Mouse (Mus musculus) left cerebral cortex, postnatal 14 days (tissue): Measurements from ENCODE around the gene Ruvbl2. TPM values are rescaled to one million over a fixed set of nuclear protein-coding genes. Genes with fewer than 3 reads are reported as not detected.

Experiments used
- DNase-seq, 2 experiments: peaks; one replicate each; pipeline ENCODE4 v3.0.0; 2021 to 2022; ENCODE audit warnings: low spot score in 2 of 2, mixed read lengths in 1 of 2
- intact Hi-C: fragments of 180-260 bp; cut with DNase I; formaldehyde crosslinking; loops from one replicate; pipeline ENCODE4 v1.15.1; 2025
- total RNA-seq, 2 experiments: library from RNA; stranded (reverse); gene quantifications; 2 replicates each; pipeline ENCODE4 v1.2.3; 2021

Gene Ruvbl2
- total RNA-seq, 2 experiments from 2014 or later, result 32.1 to 35.6 TPM

DNA sequence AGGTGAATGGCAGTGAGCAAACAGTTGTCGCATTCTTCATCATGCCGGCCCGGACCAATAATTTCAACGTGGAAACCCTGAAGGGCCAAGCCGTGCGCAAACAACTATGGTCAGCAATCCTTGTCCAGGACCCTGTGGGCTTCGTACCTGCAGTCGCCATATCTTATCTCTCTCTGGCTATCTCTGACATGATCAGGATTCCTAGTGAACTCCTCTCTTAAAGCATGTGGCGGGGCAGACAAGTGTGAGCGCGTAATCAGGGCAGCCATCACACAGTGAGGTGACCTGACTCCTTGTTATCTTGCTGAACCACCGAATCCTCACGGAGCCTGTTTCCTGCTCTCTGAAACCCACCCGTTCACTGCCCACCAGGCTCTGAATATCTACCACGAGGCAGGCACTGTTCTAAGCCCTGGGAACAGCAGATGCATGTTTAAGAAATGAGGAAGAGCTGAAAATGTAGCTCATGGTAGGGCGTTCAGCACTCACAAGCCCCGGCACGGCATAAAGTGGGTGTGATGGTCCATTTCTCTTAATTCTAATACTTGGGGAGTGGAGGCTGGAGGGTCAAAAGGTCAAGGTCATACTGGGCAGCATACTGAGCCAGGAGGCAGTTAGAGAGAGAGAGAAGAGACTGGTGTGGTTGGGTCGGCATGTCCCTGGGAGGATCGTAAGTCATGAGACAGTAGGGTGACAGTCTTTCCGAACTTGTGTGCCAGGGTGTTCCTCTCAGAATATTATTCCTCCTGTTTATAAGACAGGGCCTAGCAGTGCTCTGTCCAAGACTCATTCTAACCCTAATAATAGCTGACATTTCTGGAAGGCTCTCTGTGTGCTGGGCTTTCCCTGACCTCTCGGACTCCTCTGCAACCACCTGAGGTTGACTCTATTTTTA is 5.9 kb upstream of the Ruvbl2 start:
- intact Hi-C loops, result no loop called here
- DNase-seq, result no peak

DNA sequence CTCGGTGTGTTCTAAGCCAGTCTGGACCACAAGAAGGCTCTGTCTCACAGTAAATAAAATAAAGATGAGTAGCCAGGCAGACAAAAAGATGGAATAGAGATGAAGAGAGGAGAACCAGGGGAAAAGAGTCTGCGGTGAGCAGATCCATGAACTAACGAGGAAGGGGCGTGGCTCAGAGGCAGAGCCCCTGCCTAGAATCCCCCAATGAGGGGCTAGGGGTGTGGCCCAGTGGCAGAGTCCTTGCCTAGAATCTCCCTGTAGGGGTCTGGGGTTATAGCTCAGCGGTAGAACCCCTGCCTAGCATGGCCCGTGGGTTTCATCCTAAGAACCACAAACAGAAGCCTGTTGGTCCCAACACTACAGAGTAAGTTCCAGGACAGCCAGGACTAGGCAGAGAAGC is 850 bp downstream of the Ruvbl2 start:
- DNase-seq, result no peak
- intact Hi-C loops, result no loop called here

DNA sequence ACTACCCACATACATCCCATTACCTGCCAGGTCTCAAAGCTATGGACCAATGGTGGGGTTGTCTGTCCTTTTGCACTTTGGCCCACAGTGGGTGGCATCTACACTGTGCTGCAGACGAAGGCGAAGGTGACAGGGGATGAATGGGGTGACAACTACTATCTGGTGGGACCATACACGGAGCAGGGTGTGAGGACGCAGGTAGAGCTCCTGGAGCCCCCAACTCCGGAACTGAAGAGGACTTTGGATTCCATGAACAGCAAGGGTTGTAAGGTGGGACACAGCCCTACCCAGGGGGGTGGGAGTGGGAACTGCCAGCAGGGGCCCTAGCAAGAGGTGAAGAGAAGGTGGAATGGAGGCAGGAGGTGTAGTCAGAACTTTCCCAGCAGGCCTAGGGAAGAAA is 1.5 kb downstream of the Ruvbl2 start:
- intact Hi-C loops, result no loop called here
- no peak for DNase-seq

DNA sequence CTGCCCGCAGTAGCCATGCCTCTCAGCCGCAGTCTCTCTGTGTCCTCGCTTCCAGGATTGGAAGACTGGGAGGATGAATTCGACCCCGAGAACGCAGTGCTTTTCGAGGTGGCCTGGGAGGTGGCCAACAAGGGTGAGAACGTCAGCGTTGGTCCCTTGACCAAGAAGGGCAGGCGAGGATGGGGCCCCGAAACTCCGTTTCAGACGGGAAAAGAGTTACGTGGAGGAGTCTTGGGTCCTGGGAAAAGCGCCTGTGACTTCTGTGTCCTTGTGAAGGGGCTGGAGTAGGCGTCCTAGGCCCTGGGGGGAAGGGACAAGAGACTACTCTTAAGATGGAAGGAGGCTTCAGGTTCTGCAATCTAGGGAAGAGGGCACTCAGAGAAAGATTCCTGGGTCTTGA is 2.9 kb downstream of the Ruvbl2 start:
- no peak for DNase-seq
- intact Hi-C loops, result no loop called here

DNA sequence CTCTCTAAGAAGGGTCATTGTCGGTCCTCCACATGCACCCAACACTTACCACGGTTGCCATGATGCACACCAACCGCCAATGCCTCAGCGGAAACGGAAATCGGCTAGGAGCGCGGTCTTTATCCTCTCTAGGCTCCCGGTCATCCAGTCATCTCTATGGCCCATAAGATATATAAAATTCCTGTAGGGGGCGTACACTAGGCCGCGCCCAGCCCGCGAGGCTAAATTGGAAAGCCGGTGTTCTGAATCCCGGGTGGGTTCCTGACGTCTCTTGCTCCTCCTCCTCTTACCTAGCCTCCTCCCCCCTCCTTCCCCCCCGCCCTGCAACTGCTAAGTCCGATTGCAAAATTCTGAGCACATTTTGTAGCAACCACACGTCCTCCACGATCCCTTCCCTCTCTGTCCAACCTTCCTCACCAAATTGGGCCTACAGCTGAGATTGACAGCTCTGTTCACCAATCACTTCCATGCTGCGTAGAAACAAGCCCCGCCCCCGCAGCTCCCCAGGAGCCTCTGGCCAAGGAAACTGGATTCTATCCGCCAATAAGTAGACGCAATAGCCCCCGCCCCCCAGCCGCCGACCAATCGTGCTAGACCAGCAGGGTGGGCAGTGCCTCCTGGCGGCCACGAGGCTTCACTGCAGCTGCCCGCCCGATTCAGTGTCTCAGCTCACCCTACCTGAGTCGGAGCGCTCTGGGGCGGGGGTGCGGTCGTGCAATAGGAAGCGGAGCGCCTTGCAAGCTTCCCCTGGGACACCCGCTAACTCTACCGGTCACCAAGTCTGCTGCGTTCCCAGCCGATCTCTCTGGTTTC is 3.5 kb downstream of the Ruvbl2 start, which contains the start of gene Gys1:
TSS of gene Gys1 (plus strand) at position 642 of the 813 bp plus-strand sequence.
- intact Hi-C loops, result no loop called here
- DNase-seq, result peak; percentile 100

DNA sequence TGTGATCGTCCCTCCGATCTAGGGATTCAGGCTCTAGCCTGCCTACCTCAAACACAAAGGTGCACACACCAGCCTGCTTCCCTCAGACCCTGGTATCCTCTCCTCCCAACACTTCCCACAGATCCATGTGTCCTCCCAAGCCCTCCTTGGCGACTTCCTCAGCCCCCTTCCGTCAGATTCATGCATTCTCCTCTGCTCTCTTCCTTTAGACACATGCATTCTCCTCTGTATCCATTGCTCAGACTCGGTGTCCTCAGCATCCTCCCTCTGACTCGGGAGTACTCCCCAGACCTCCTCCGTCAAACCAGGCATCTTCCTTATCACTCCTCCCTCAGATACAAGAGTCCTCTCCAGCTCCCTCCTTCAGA is 4.1 kb downstream of the Ruvbl2 start:
- no peak for DNase-seq
- intact Hi-C loops, result no loop called here

DNA sequence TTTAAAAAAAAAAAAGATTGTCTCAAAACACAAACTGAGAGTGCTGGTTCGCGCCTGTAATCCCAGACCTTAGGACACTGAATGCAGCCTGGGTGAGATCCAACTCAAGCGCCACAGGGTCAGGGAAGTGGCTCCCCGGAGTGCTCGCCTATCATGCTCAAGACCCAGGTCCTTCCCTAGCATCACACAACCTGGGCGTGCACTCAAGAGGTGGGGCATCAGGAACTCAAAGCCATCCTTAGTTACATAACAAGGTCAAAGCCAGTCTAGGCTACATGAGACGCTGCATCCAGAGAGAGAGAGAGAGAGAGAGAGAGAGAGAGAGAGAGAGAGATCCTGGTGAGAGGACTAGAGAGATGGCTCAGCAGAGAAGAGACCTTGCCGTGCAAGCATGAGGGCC is 11.3 kb downstream of the Ruvbl2 start:
- intact Hi-C loops, result no loop called here
- no peak for DNase-seq

DNA sequence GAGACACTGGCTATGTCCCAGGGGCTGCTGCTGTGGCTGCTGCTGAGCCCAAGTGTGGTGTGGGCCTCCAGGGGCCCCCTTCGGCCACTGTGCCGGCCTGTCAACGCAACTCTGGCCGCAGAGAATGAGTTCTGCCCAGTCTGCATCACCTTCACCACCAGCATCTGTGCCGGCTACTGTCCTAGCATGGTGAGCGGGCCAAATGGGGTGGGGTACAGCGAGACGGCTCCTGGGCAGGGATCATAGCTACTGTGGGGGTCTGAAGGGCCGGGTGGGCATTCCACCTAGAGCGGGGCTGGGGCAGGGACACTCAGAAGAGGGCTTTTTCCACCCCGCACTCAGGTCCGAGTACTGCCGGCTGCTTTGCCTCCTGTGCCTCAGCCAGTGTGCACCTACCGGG is 16.7 kb downstream of the Ruvbl2 start:
- no peak for DNase-seq
- intact Hi-C loops, result no loop called here

DNA sequence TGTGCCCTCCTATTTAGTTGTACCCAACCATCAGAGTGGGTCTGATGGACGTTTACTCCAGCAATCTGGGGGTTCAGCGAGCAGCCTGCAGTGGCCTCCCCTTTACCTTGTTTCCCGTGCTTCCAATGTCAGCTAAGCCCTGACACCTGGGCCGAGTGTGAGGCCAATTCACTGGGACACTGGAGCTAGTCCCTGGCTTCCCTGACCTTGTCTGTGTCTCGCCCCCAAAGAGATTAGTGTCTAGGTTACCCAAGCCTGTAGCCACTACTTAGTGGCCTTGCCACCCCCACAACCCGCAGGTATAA is 17.3 kb downstream of the Ruvbl2 start, which contains the start of gene Lhb:
TSS of gene Lhb (plus strand) at position 206 of the 305 bp plus-strand sequence.
- intact Hi-C loops, result no loop called here
- DNase-seq, result no peak

DNA sequence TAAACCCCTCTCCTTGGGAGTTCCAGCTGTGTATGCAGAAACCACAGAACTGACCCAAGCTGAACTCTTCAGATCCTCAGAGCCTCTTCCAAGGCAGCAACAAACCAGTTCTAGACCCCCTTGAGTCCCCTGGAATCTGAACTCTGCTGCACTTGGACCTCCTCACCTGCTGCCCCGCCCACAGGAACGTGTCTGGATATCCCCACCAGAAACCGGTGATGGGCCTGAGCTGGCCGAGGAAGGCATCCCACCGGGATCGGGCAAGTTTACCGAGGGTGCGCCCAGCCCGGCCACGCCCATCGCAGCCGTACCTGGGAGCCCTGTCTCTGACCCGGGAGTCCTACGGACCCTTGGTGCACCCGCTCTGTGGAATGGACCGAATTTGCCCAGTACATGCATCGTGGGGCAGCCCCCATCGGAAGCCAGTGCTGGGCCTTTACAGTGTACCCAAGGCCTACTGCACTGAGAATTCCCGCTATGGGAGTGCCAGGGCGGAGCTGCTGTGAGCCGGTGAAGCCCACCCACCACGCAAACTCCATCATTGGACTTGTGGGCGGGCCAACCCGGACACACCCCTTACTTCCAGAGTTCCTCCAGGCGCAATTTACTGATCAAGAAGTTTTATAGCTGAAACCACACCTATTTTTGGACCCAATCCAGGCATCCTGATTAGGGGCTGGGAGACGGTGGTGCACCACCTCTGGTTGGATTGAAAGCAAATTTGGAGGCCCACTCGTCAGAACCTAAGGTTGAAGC is 17.9 kb downstream of the Ruvbl2 start:
- DNase-seq, result no peak
- intact Hi-C loops, result no loop called here

DNA sequence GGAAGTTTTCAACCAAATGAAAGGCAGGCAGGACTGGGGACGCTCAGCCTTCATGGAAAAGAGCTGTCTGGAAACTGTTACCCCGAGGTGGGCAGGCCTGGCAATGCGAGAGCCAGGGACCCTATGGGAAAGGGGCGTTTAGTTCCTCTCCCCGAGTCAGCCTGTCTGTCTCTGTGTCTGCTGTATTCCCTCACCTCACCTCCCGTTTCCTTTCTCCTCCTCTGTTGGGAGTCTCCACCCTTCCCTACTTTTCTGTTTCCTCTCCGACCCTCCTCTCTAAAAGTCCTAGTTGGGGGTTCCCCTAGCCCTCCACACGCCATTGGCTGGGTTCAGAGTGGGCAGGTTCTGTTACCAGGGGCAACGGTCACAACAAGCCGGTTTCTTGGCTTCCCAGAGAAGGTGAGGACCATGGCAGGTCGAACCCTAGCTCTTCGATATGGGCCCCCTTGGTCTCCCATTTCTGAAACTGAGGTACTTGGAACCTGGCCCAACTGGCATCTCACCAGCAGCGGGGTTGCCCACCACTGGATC is 19.9 kb downstream of the Ruvbl2 start:
- intact Hi-C loops, result no loop called here
- DNase-seq, result no peak

DNA sequence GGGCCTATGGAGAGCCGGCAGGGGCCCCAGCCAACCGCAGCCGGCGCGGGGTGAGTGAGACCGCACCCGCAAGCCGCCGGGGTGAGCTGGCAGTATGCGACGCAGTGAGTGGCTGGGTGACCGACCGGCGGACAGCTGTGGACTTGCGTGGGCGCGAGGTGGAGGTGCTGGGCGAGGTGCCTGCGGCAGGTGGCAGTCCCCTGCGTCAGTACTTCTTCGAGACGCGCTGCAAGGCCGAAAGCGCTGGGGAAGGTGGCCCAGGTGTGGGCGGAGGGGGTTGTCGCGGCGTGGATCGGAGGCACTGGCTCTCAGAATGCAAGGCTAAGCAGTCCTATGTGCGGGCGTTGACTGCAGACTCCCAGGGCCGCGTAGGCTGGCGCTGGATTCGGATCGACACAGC is 22.3 kb downstream of the Ruvbl2 start:
- no peak for DNase-seq
- intact Hi-C loops, result no loop called here

DNA sequence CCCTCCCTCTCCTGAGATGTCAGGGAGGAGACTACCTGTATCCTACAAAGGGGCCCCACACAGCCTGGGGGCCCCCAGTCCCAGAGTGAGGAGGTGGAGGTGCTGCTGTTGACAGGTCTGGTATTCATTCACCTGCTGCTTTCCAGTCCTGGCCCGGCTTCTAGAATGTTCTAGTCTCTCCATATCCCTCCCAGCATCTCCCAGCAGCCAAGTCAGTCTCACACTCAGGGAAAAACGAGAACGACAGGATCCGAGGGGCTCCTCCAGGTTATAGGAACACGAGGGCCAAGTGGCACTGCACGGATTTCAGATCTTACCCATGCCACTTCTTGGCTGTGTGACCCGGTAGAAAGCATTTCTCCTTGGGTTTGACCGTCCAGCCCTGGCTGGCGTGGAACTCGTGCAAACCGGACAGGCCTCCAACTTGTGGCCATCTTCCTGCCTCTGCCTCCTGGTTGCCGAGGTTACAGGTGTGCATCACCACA is 23.1 kb downstream of the Ruvbl2 start:
- intact Hi-C loops, result no loop called here

DNA sequence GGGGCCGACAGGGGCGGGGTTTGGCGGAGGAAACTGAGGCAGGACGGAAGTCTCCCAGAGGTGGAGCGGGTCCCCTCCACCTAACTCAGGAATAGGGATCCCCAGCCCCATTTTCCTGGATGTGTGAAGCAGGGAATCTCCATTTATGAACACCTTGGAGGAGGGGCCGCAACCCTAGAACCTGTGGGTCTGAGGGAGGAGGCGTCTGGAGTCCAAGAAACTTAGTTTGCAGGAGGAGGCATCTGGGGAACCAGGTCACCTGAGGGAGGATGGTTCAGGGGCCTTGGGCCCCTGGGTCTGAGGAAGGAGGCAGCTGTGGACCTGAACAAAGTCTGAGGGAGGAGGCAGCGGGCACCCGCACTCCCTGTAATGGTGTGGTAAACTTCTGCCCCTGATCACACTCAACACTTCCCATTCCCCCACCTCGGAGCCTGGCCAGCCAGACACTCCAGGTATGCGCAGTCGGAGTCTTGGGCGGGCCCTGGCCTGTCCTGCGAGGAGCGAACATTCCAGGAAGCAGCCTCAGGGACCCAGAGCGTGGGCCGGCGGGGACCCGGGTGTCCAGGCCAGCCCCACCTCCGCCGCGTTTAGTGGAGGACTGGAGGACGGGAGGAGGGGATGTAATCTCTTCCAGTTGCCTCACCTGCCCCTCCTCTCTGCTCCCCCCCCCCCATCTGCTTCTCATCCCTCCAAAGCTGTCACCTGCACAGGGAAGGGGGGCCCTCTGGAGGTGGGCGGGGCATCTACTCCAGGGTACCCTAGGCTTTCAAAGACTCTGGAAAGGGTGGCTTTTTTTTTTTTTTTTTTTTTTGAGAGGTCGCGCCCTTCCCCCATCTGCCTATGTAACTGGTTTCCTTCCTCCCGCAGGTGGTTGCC is 23.8 kb downstream of the Ruvbl2 start:
- DNase-seq, result no peak
- intact Hi-C loops, result no loop called here

More for the DNA sequence above, 23.1 kb downstream of the Ruvbl2 start:
- no peak for DNase-seq

DNA sequence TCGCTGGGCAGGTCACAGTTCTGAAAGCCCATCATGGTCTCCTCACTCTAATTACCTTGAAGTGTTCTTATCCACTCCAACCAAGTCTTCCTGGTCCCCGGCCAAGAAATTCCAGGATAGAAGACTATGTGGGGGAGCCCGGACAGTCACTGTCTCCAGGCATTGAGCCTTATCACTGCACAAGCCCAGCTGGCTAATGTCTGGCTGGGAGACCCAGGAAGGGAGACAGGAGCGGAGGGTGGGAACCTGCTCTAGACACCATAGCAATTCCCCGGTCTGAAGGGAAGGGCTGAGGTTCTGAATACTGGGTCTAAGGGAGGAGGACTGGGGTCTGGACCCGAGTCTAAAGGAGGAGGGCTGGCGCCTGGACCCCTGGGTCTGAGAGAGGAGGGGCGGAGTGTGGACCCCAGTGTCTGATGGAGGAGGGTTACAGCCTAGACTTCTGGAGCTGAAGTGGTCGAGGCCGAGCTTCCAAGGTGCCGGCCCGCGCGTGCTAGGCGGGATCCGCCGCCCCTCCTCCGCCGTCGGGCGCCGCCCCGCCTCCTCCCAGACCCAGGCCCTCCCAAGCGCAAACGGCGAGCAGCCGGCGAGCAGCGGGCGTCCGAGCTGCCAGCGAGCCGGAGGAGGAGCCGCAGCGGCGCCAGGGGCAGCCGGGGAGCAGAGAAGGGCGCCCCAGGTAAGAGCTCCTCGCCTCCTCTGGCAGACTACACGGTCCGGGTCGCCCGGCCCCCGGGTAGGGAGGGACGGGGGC is 24.6 kb downstream of the Ruvbl2 start, which contains the start of gene Ntf5:
TSS of gene Ntf5 (plus strand) at position 583 of the 751 bp plus-strand sequence.
- intact Hi-C loops, result no loop called here

DNA sequence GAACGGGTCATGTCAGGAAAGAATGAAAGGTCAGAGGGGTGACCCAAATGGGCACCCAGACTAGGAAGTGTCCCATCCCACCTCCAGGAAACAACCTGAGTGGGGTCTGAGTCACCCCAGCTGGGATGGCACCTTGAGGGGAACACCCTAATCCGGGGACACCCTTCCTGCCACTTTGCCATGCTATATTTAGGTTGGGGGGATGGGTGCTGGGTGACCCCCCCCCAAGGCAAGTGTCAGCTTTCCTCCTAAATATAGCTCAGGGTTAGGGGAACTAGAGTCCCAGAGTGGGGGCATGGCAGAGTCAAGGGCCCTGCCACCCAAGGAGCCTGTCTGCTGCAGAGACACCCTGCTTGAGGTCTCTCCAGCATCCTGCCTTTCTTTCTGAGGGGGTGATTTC is 25.5 kb downstream of the Ruvbl2 start:
- intact Hi-C loops, result no loop called here
- no peak for DNase-seq

More for the DNA sequence above, 24.6 kb downstream of the Ruvbl2 start, which contains the start of gene Ntf5:
- DNase-seq, result no peak

DNA sequence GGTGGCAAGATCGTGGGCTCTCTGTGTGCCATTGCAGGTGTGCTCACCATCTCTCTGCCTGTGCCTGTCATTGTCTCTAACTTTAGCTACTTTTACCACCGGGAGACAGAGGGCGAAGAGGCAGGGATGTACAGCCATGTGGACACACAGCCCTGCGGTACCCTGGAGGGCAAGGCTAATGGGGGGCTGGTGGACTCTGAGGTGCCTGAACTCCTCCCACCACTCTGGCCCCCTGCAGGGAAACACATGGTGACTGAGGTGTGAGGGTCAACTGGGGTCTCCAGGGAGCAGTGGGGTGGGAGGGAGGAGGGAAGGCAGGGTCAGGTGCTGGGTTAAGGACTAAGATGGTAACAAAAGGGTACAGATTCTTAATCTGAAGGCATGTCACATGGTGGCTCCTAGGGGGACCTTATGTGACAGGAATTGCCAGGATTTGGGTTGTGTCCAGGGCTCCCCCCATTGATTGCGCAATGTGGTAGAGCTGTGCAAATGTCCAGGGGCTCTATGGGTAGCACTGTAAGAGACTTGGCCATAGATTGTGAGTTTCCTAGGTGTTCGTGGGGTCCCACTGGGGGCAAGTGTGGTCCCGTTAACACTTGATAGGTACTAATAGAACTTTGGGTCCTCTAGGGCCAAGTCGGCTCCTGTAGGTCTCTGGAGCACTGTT is 28.3 kb downstream of the Ruvbl2 start:
- intact Hi-C loops, result no loop called here
- no peak for DNase-seq
